Mouse (Mus musculus): ENCODE data around the gene Cox8a. TPM values are rescaled to one million over a fixed set of nuclear protein-coding genes. Genes with fewer than 3 reads are reported as not detected.

Cox8a gene
- polyA plus RNA-seq, 1 experiment: 63.8 TPM

DNA sequence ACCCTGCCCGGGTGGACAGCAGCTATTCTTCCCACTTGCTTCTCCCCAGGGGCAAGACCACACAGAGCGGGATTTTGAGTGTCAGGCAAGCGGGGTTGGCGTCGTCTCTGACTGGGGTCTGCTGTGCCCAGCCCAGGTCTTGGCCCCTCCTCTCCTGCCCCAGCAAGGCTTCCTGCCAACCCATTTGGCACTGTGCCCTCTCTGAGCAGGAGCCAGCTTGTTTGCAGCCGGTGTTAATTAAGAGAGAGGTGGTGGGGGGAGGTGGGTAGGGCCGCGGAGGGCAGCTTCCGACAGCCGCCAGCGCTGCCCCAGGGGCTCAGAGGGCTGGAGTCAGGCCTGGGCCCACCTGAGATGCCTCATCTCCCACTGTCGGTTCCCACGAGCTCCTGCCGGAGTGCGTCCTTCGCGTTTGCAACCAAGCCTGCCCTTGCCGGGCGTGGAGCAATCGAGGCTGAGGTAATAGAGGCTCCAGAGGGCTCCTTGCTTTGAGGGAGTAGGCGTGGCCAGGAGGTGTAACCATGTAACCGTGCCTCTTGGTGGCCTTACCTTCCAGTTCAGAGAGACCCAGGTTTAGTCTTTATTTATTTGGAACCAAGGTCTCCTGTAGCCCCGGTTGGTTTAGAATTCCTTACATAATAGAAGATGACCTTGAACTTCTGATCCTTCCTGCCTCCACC lies 35.0 kb downstream of the Cox8a start:
- no peak for TF ChIP-seq GATA1 (IDR thresholded peaks at IDR 0.05; ENCODE audit: low read length)
- TF ChIP-seq TAL1 (IDR thresholded peaks at IDR 0.05; ENCODE audit: low read length): no peak
- Histone ChIP-seq H3K27me3 (ENCODE audit: control insufficient read depth) (peaks cover 67% of the 10 kb centered on the region), H3K9me3 (ENCODE audit: control insufficient read depth, low read length) (no peaks in the 10 kb centered on the region), H3K4me3 (replicated peaks) (no peak overlapping the region), H3K4me1 (ENCODE audit: control insufficient read depth) (peaks cover 7% of the 10 kb centered on the region), H3K36me3 (ENCODE audit: control insufficient read depth) (no peaks in the 10 kb centered on the region)

DNA sequence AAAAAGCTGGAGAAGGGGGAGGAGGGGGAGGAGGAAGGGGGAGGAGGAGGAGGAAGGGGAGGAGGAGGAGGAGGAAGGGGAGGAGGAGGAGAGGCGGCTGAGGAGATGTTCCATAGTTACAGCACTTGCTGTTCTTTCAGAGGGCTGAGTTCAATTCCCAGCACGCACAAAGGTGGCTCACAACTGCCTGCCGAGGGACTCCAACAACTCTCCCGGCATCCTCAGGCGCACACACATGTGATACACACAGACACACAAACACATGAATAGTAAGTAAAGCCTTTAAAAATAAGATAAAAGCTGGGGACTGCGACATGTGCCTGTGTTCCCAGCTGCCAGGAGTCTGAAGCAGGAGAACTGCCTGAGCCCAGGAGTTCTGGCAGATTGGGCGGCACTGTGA lies 35.9 kb downstream of the Cox8a start:
- H3K27me3 ChIP-seq (ENCODE audit: control insufficient read depth): peaks cover 61% of the 10 kb centered on the region

DNA sequence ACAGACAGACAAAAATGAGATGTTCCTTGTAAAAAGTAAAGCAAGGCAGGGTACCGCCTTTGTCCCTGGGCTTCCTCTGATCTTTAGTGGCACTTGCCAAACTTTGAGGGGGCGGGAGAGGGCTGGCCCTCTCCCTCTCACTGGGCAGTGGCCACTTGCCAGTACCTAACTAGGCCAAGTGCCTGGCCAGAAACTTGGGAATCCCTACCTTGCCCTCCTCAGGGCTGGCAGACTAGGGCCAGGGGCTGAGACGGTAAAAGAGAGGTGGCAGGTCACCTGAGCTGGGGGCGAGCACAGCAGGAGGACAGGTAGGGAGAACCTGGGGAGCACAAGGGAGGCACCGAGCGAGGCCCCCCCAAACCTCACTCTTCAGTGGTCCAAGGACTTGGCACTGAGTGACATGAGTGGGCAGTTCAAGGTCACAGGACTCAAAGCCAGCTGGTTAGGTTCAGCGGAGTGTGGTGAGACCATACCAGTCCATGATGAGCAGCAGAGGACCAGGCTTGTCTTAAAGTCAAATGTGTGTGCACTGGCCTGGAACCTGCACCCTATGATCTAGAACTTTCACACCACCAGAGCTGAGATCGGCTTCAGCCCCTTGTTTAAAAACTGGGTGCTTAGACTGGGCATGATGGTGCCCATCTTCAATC lies 36.5 kb downstream of the Cox8a start:
- H3K4me1 ChIP-seq (ENCODE audit: control insufficient read depth): peaks cover 5% of the 10 kb centered on the region
- H3K9me3 ChIP-seq (ENCODE audit: control insufficient read depth, low read length): no peaks in the 10 kb centered on the region
- peaks cover 55% of the 10 kb centered on the region for H3K27me3 ChIP-seq (ENCODE audit: control insufficient read depth)
- no peak overlapping the region for H3K4me3 ChIP-seq (replicated peaks)
- TF ChIP-seq GATA1 (IDR thresholded peaks at IDR 0.05; ENCODE audit: low read length) (no peak), TAL1 (IDR thresholded peaks at IDR 0.05; ENCODE audit: low read length) (no peak)
- no peaks in the 10 kb centered on the region for H3K36me3 ChIP-seq (ENCODE audit: control insufficient read depth)

More for the DNA sequence above, 35.9 kb downstream of the Cox8a start:
- no peak overlapping the region for H3K4me3 ChIP-seq (replicated peaks)
- H3K36me3 ChIP-seq (ENCODE audit: control insufficient read depth): no peaks in the 10 kb centered on the region
- no peaks in the 10 kb centered on the region for H3K9me3 ChIP-seq (ENCODE audit: control insufficient read depth, low read length)
- TF ChIP-seq TAL1 (IDR thresholded peaks at IDR 0.05; ENCODE audit: low read length) (no peak), GATA1 (IDR thresholded peaks at IDR 0.05; ENCODE audit: low read length) (no peak)
- H3K4me1 ChIP-seq (ENCODE audit: control insufficient read depth): peaks cover 5% of the 10 kb centered on the region

DNA sequence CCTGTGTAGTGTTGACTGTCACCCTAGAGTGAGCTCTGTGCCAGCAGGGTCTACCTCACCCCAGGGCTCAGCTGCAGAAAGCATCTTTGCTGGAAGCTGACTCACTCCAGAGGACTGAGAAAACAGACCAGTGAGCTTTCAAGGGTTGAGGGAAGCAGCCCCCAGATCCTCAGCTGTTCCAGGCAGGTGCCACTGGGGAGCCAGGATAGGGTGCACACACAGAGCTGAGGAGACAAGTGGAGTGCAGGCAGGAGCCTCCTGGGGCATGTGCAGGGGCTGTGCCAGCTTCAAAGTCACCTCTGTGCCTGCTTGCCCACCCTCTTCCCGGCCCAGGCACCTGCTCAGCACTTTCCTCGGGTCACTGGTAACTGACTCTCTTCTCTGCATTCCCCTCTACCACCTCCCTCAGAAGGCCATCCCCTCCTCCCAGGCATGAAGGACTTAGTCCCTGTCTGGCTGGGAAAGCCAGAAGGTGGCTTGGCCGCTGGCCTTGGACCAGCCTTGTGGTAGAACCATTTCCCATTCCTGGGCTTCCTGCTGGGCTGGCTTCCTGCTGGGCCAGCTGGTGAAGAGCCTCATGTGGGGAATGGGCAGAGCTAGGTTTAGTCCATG lies 38.5 kb downstream of the Cox8a start:
- Histone ChIP-seq H3K27me3 (ENCODE audit: control insufficient read depth) (peaks cover 44% of the 10 kb centered on the region), H3K4me3 (replicated peaks) (no peak overlapping the region), H3K36me3 (ENCODE audit: control insufficient read depth) (no peaks in the 10 kb centered on the region)

DNA sequence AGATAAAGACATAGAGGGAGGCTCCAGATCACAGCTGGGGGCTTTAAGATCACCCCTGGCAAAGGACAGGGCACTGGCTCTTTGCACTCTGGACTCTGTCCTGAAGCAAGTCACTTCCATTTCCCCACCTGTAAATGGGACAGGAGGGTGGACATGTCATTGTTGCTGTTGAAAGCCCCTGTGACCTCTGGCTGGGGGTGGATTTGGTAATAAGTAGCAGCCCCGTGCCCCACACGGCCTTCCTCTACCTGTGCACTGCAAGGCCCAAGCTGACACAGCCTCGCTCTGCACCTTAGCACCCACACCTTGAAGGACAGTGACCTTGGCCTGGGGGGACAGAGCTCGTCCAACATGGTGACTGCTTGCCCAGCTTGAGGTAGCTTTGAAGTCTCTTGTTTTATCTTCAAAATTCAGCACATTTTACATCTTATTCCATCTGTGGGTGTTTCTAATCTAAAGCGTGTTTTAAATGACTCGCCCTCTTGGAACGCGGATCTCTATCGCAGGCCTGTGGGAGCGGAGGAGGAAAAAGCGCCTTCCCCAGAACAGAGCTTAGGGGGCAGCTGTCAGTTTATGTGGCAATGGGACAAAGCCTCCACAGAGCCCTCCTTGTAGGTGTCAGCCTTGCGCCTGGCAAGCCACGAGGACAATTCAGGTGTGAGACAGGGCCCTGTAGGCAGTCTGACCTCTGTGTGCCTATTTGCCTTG lies 39.5 kb downstream of the Cox8a start:
- H3K27me3 ChIP-seq (ENCODE audit: control insufficient read depth): peaks cover 37% of the 10 kb centered on the region
- no peak for TF ChIP-seq GATA1 (IDR thresholded peaks at IDR 0.05; ENCODE audit: low read length)
- TF ChIP-seq TAL1 (IDR thresholded peaks at IDR 0.05; ENCODE audit: low read length): no peak
- H3K4me1 ChIP-seq (ENCODE audit: control insufficient read depth): peaks cover 5% of the 10 kb centered on the region
- no peak overlapping the region for H3K4me3 ChIP-seq (replicated peaks)
- no peaks in the 10 kb centered on the region for H3K36me3 ChIP-seq (ENCODE audit: control insufficient read depth)
- no peaks in the 10 kb centered on the region for H3K9me3 ChIP-seq (ENCODE audit: control insufficient read depth, low read length)

More for the DNA sequence above, 38.5 kb downstream of the Cox8a start:
- Histone ChIP-seq H3K4me1 (ENCODE audit: control insufficient read depth) (peaks cover 5% of the 10 kb centered on the region), H3K9me3 (ENCODE audit: control insufficient read depth, low read length) (no peaks in the 10 kb centered on the region)
- no peak for TF ChIP-seq TAL1 (IDR thresholded peaks at IDR 0.05; ENCODE audit: low read length)

DNA sequence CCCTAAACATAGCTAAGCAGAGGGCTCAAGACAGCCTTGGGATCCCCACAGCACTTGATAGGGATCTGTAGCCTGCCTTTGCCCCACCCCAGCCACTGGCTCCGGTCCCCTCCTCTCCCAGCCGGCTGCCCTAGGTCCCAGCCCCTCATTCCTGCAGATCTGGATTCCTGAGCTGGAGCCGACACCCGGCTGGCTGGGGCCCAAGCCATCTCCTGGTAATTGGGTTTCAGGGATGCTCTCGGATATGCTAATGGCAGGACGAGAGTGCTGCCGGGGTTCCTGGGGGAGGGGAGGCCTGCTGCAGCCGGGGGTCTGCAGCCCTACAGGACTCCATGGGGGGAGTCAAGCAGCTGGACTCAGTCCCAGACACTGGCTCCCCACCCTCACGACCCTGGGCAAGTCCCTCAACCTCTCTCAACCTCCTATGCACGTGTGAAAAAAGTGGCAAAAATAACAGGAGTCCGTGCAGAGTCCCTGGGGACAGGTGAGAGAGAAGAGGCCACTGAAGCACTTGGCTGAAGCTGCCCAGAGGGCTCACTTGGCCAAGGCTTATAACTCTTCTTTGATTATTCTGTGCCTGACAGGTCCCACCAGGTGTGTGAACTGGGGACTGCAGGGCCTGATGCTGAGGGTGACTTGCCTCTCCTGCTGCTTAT lies 41.2 kb downstream of the Cox8a start:
- Histone ChIP-seq H3K4me3 (replicated peaks) (no peak overlapping the region), H3K27me3 (ENCODE audit: control insufficient read depth) (peaks cover 23% of the 10 kb centered on the region), H3K9me3 (ENCODE audit: control insufficient read depth, low read length) (no peaks in the 10 kb centered on the region), H3K36me3 (ENCODE audit: control insufficient read depth) (no peaks in the 10 kb centered on the region), H3K4me1 (ENCODE audit: control insufficient read depth) (peaks cover 13% of the 10 kb centered on the region)
- TF ChIP-seq TAL1 (IDR thresholded peaks at IDR 0.05; ENCODE audit: low read length) (no peak), GATA1 (IDR thresholded peaks at IDR 0.05; ENCODE audit: low read length) (no peak)

DNA sequence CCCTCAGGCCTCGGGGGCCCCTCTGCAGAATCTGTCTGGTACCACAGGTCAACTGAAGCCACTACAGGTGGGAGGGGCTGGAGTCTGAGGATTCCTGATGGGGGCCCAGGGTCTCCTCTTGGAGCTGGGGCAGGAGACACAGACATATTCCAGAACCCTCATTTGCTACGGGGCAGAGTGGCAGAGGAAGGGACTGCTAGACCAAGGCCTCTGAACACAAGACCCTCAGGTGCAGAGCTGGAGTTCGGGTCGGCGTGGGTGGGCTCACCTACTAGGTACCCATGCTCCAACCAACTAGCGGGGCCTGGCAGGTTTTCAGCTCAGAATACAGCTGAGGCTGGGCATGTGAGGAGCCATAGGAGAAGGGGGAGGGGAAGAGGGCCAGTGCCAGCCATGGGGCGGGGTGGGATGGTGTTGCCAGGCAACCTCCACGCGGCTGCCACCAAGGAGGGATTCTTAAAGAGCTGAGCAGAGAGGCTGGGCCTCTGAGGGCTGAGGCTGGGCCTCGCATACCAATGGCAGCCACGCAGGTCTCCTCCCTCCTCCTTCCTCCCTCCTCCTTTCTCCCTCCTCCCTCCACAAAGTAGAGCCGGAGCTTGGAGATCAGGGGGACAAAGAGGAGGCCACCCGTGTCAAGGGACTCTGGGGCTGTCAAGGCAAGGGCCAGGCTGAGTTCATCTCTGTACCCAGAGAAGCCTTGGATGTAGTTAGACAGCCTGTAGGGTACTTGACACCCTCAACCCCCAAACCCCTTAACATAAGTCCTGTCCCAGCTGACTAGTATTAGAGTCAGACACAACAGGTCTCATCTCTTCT lies 45.2 kb downstream of the Cox8a start:
- peaks cover 17% of the 10 kb centered on the region for H3K4me1 ChIP-seq (ENCODE audit: control insufficient read depth)
- no peak for TF ChIP-seq TAL1 (IDR thresholded peaks at IDR 0.05; ENCODE audit: low read length)
- TF ChIP-seq GATA1 (IDR thresholded peaks at IDR 0.05; ENCODE audit: low read length): no peak
- no peaks in the 10 kb centered on the region for H3K9me3 ChIP-seq (ENCODE audit: control insufficient read depth, low read length)
- peaks cover 28% of the 10 kb centered on the region for H3K27me3 ChIP-seq (ENCODE audit: control insufficient read depth)
- H3K4me3 ChIP-seq (replicated peaks): no peak overlapping the region
- H3K36me3 ChIP-seq (ENCODE audit: control insufficient read depth): no peaks in the 10 kb centered on the region

DNA sequence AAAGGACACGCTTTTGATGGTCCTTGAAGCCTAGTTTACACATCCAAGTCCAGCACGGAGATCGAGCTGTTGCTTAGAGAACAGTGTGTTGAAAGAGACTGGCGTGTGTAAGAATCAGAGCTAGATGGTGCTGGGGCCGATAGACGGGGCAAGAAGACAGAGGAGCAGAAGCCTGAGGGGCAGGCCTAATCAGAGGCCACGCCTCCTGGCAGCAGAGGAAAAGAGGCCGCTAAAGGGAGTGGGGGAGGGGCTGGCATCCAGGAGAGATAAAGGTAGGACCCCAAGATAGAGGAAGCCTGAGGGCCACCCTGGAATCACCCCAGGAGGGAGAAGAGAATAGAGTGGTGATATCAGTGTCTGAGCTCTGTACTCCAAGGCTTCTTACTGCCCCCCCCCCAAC lies 46.0 kb downstream of the Cox8a start:
- H3K36me3 ChIP-seq (ENCODE audit: control insufficient read depth): no peaks in the 10 kb centered on the region
- no peaks in the 10 kb centered on the region for H3K9me3 ChIP-seq (ENCODE audit: control insufficient read depth, low read length)
- TF ChIP-seq GATA1 (IDR thresholded peaks at IDR 0.05; ENCODE audit: low read length) (no peak), TAL1 (IDR thresholded peaks at IDR 0.05; ENCODE audit: low read length) (no peak)
- no peak overlapping the region for H3K4me3 ChIP-seq (replicated peaks)
- H3K27me3 ChIP-seq (ENCODE audit: control insufficient read depth): peaks cover 36% of the 10 kb centered on the region
- peaks cover 17% of the 10 kb centered on the region for H3K4me1 ChIP-seq (ENCODE audit: control insufficient read depth)

Measured in erythroblast, embryonic 14.5 days (primary cell).